Mouse (Mus musculus) CH12.LX (cell line): ENCODE results near the gene Rpl23. TPM values are rescaled to one million over a fixed set of nuclear protein-coding genes. Genes with fewer than 3 reads are reported as not detected.
A peak's percentile ranks its signal among the peaks of the same experiment; 100 is the strongest.
"Not testable (repeated sequence)": the region's sequence is repeated elsewhere in the genome, so short reads cannot be mapped to it uniquely, and the experiment has no call there.

ENCODE experiments used
- DNase-seq: peaks from one replicate; pipeline ENCODE4 v3.0.0-alpha.2; 2013; ENCODE audit errors: extremely low read depth
- H3K27ac ChIP-seq: 2 replicates; pipeline ENCODE4 v1.5.1; 2012; ENCODE audit warnings: low read depth, mild to moderate bottlenecking, control low read depth, moderate library complexity; ENCODE audit not compliant: insufficient read depth
- H3K27me3 ChIP-seq: replicated peaks from 2 replicates; pipeline ENCODE3; 2012; ENCODE audit warnings: inconsistent platforms
- H3K36me3 ChIP-seq, 2 experiments: replicated peaks in 1 of 2; 2 replicates each; pipeline versions ENCODE3 to v1.6.1; 2012; ENCODE audit warnings: inconsistent platforms in 1 of 2, low read length in 1 of 2, mild to moderate bottlenecking in 1 of 2, mixed read lengths in 1 of 2, moderate library complexity in 1 of 2; ENCODE audit not compliant: control insufficient read depth in 1 of 2, insufficient read depth in 1 of 2
- H3K4me1 ChIP-seq, 2 experiments: 2 replicates each; pipeline ENCODE4 v1.6.1; 2012; ENCODE audit warnings: inconsistent platforms in 1 of 2, moderate library complexity in 1 of 2; ENCODE audit not compliant: insufficient read depth in 2 of 2, control insufficient read depth in 1 of 2
- H3K4me2 ChIP-seq: 2 replicates; pipeline ENCODE4 v1.6.1; 2012; ENCODE audit warnings: low read depth, mild to moderate bottlenecking, control low read depth; ENCODE audit not compliant: poor library complexity, insufficient read depth, severe bottlenecking
- H3K4me3 ChIP-seq, 3 experiments: fragments of 150-350 bp in 1 of 3; sonication (generic) in 1 of 3; replicated peaks in 1 of 3; 2 replicates each; pipeline versions ENCODE3 to v1.5.1; 2011 to 2012; ENCODE audit warnings: low read depth in 2 of 3, low read length in 2 of 3, mild to moderate bottlenecking in 2 of 3, moderate library complexity in 2 of 3, control low read depth in 1 of 3, improper control_type of control experiment in 1 of 3, inconsistent platforms in 1 of 3, mixed read lengths in 1 of 3; ENCODE audit not compliant: poor library complexity in 1 of 3
- H3K79me2 ChIP-seq: replicated peaks from 2 replicates; pipeline ENCODE4 v1.6.1; 2012; ENCODE audit warnings: mild to moderate bottlenecking, moderate library complexity; ENCODE audit not compliant: control insufficient read depth, poor library complexity, insufficient read depth, severe bottlenecking; ENCODE audit errors: extremely low read depth
- H3K9ac ChIP-seq: 2 replicates; pipeline ENCODE4 v1.6.1; 2012; ENCODE audit warnings: low read depth, mild to moderate bottlenecking, control low read depth, moderate library complexity; ENCODE audit not compliant: insufficient read depth
- H3K9me3 ChIP-seq: replicated peaks from 2 replicates; pipeline ENCODE3; 2012; ENCODE audit warnings: low read length, inconsistent platforms, mixed read lengths
- BHLHE40 ChIP-seq: IDR thresholded peaks from 2 replicates; pipeline ENCODE4 v1.6.1; 2011; ENCODE audit warnings: mild to moderate bottlenecking, low read depth, low read length, improper control_type of control experiment
- E2F4 ChIP-seq: IDR thresholded peaks from 2 replicates; pipeline ENCODE4 v1.6.1; 2011; ENCODE audit warnings: low read depth, low read length, improper control_type of control experiment; ENCODE audit not compliant: insufficient replicate concordance
- ETS1 ChIP-seq: conservative IDR thresholded peaks from 2 replicates; pipeline ENCODE4 v1.6.1; 2012; ENCODE audit warnings: low read depth, mild to moderate bottlenecking, inconsistent platforms, low read length, improper control_type of control experiment, moderate library complexity
- GABPA ChIP-seq: IDR thresholded peaks from 2 replicates; pipeline ENCODE4 v1.6.1; 2012; ENCODE audit warnings: low read depth, low read length, improper control_type of control experiment, inconsistent platforms; ENCODE audit not compliant: insufficient replicate concordance
- JUN ChIP-seq: IDR thresholded peaks from 2 replicates; pipeline ENCODE4 v1.6.1; 2011; ENCODE audit warnings: low read depth, mild to moderate bottlenecking, low read length, improper control_type of control experiment, moderate library complexity; ENCODE audit not compliant: insufficient read depth
- MAFK ChIP-seq: IDR thresholded peaks from 2 replicates; pipeline ENCODE4 v1.6.1; 2011; ENCODE audit warnings: low read length, improper control_type of control experiment; ENCODE audit not compliant: insufficient replicate concordance
- MAZ ChIP-seq: IDR thresholded peaks from 2 replicates; pipeline ENCODE4 v1.6.1; 2012; ENCODE audit warnings: low read depth, mild to moderate bottlenecking, inconsistent platforms, low read length, improper control_type of control experiment, moderate library complexity
- MEF2A ChIP-seq: IDR thresholded peaks from 2 replicates; pipeline ENCODE4 v1.6.1; 2014; ENCODE audit warnings: low read depth, mild to moderate bottlenecking, inconsistent platforms, low read length, improper control_type of control experiment, borderline replicate concordance
- MXI1 ChIP-seq: IDR thresholded peaks from 2 replicates; pipeline ENCODE4 v1.6.1; 2011; ENCODE audit warnings: mild to moderate bottlenecking, low read depth, low read length, improper control_type of control experiment
- MYC ChIP-seq: IDR thresholded peaks from 2 replicates; pipeline ENCODE4 v1.6.1; 2011; ENCODE audit warnings: low read depth, mild to moderate bottlenecking, improper control_type of control experiment, low read length
- NRF1 ChIP-seq: IDR thresholded peaks from 2 replicates; pipeline ENCODE4 v1.6.1; 2014; ENCODE audit warnings: low read depth, mild to moderate bottlenecking, inconsistent platforms, low read length, improper control_type of control experiment, moderate library complexity
- POLR2AphosphoS2 ChIP-seq: IDR thresholded peaks from 2 replicates; pipeline ENCODE4 v1.6.1; 2011; ENCODE audit warnings: low read depth, low read length, improper control_type of control experiment
- RCOR1 ChIP-seq: conservative IDR thresholded peaks from 2 replicates; pipeline ENCODE4 v1.6.1; 2012; ENCODE audit warnings: low read depth, mild to moderate bottlenecking, inconsistent platforms, low read length, improper control_type of control experiment
- SIN3A ChIP-seq: IDR thresholded peaks from 2 replicates; pipeline ENCODE4 v1.6.1; 2012; ENCODE audit warnings: low read length, improper control_type of control experiment, inconsistent platforms
- TBP ChIP-seq: conservative IDR thresholded peaks from 2 replicates; pipeline ENCODE4 v1.6.1; 2011; ENCODE audit warnings: low read depth, low read length, improper control_type of control experiment
- TCF12 ChIP-seq: IDR thresholded peaks from 2 replicates; pipeline ENCODE4 v1.6.1; 2014; ENCODE audit warnings: low read depth, mild to moderate bottlenecking, inconsistent platforms, low read length, improper control_type of control experiment
- USF2 ChIP-seq: conservative IDR thresholded peaks from 2 replicates; pipeline ENCODE4 v1.6.1; 2011; ENCODE audit warnings: low read depth, low read length, improper control_type of control experiment
- ZMIZ1 ChIP-seq: IDR thresholded peaks from 2 replicates; pipeline ENCODE4 v1.6.1; 2012; ENCODE audit warnings: low read depth, mild to moderate bottlenecking, inconsistent platforms, low read length, improper control_type of control experiment
- dilution Hi-C: fragments of 300-500 bp; cut with MboI; formaldehyde crosslinking; loops from 2 replicates; pipeline ENCODE4 v1.14.3; 2020; ENCODE audit warnings: low sequenced_read_pairs; ENCODE audit not compliant: extremely low pct_unique_long_range_greater_than_20kb, extremely low pct_ligation_motif_present
- in situ Hi-C: fragments of 300-500 bp; cut with MboI; formaldehyde crosslinking; loops from 3 replicates; pipeline ENCODE4 v1.14.3; 2019; ENCODE audit warnings: low sequenced_read_pairs, low pct_ligation_motif_present, low pct_unique_long_range_greater_than_20kb, mixed read lengths
- polyA plus RNA-seq: library from polyadenylated mRNA; unstranded; fragments of >175 nt; gene quantifications from 2 replicates; pipeline ENCODE4 v1.2.1, GENCODE M21; 2012; ENCODE audit warnings: low read depth; ENCODE audit not compliant: insufficient read length
- total RNA-seq, 2 experiments: library from RNA; depleted of rRNA; stranded (reverse); fragments of 300-350 nt in 1 of 2; fragments of >200 nt in 1 of 2; gene quantifications; 2 replicates each; pipeline ENCODE4 v1.2.3; 2012 to 2014

The Rpl23 gene
- total and polyA plus RNA-seq, 3 experiments = 1,387 to 2,073 (median 1,878) TPM

DNA sequence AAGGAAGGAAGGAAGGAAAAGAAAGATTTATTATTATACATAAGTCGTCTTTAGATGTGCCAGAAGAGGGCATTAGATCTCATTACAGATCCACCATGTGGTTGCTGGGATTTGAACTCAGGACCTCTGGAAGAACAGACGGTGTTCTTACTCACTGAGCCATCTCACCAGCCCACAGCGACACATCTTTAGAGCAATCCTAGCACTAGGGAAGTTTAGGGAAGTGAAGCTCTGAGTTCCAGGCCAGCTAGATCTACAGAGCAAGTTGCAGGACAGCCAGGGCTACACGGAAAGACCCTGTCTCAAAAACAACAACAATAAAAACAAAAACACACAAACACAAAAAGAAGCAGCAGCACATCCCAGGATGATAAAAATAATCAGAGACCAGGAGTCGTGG, 47.4 kb downstream of the Rpl23 start:
- dilution Hi-C loops, H3K4me2 ChIP-seq, DNase-seq, H3K4me1 ChIP-seq, H3K27me3 ChIP-seq, H3K9ac ChIP-seq, H3K9me3 ChIP-seq, H3K27ac ChIP-seq, H3K4me3 ChIP-seq: not testable (repeated sequence)
- peaks cover 15 to 64% of the 10 kb centered on the region in 2 experiments for H3K36me3 ChIP-seq
- peak; percentile 86 for TF ChIP-seq TBP
- in situ Hi-C loops = loop anchor here (5.0 kb wide), 1 partner anchor 33 kb away; the partner anchor contains the start of genes Pcgf2 and Psmb3
- H3K79me2 ChIP-seq = peaks cover 18% of the 10 kb centered on the region

DNA sequence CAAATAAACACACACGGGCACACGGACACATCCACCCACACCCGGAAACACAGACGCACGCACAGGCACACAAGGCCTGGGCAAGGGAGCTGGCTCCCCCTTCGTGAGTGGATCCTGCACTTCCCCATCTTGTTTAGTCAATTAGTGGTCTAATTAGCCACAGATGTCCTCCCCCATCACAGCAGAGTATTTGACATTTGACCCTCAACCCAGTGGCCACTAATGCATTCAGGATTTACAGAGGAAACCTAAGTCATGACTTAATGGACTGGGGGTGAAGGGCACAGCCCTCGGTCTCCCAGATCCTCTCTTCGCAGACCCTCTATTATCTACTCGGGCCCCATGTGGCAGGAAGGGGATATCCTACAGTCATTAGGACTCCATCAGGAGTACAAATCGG, 48.5 kb downstream of the Rpl23 start:
- Histone ChIP-seq H3K79me2 (peaks cover 10% of the 10 kb centered on the region), H3K9ac (no peak overlapping the region), H3K4me1 (peaks cover 0 to 6% of the 10 kb centered on the region in 2 experiments; a peak in 1 of 4 replicates), H3K4me2 (no peak overlapping the region)
- no peak for DNase-seq
- no peak for TF ChIP-seq TCF12
- TF ChIP-seq, all 38 proteins: peak for 0
- no peaks in the 10 kb centered on the region for H3K27me3 ChIP-seq
- no peak overlapping the region for H3K27ac ChIP-seq
- in situ Hi-C loops = no loop called here
- dilution Hi-C loops = no loop called here
- peaks cover 26 to 67% of the 10 kb centered on the region in 2 experiments for H3K36me3 ChIP-seq
- no peak overlapping the region for H3K4me3 ChIP-seq
- no peaks in the 10 kb centered on the region for H3K9me3 ChIP-seq

DNA sequence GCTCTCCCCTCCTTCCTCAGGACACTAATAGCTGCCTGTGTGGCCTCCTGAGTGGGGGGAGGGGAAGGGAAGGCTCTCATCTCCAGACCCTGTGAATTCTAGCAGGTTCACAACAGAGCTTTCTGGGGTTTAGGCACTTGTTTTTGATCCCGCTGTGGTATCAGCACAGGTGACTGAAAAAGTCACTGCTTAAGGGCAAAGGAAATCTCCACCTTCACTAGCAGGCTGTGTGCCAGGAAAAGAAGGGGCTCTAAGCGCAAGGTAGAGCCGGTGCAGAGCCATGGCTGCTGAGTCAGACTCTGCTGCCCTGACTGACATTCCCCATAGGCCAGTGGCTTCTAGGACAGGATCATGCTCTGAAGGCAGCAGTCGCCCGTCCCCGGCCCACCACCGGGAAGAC, 53.5 kb downstream of the Rpl23 start:
- Histone ChIP-seq H3K79me2 (no peaks in the 10 kb centered on the region), H3K4me2 (no peak overlapping the region), H3K4me1 (peaks cover 0 to 11% of the 10 kb centered on the region in 2 experiments; a peak in 1 of 4 replicates), H3K36me3 (peaks cover 67 to 93% of the 10 kb centered on the region in 2 experiments), H3K27me3 (no peaks in the 10 kb centered on the region)
- TF ChIP-seq MEF2A (no peak), JUN (no peak), BHLHE40 (no peak), MAFK (no peak), SIN3A (no peak), NRF1 (no peak), MYC (no peak), POLR2AphosphoS2 (no peak), ETS1 (no peak), MAZ (no peak), USF2 (no peak), TBP (no peak), MXI1 (no peak), GABPA (no peak), RCOR1 (no peak), ZMIZ1 (no peak), E2F4 (no peak)
- TF ChIP-seq, all 38 proteins: peak for 0
- H3K4me3 ChIP-seq = no peak overlapping the region
- dilution Hi-C loops (no loop called here), in situ Hi-C loops (no loop called here)
- no peak overlapping the region for H3K9ac ChIP-seq
- DNase-seq = no peak
- H3K9me3 ChIP-seq = no peaks in the 10 kb centered on the region
- no peak overlapping the region for H3K27ac ChIP-seq
